Mouse (Mus musculus) retina, postnatal 7 days (tissue): ENCODE data around the gene Cdh22.

Source experiments
- DNase-seq: peaks from one replicate; pipeline ENCODE4 v3.0.0-alpha.2; 2012; ENCODE audit warnings: low read depth, low spot score

The Cdh22 gene

GRCm38 (mm10) chr2:165157900-165158299 is 76.8 kb downstream of the Cdh22 start:
- no peak for DNase-seq

GRCm38 (mm10) chr2:165153006-165153405 is 81.6 kb downstream of the Cdh22 start:
- DNase-seq = no peak

GRCm38 (mm10) chr2:165149741-165150140 is 84.9 kb downstream of the Cdh22 start:
- DNase-seq = no peak

- DNase-seq = no peak
Measured at GRCm38 (mm10) chr2:165145821-165146220, 88.8 kb downstream of the Cdh22 start.

- DNase-seq = no peak
Measured at GRCm38 (mm10) chr2:165143487-165143886, 91.2 kb downstream of the Cdh22 start.

GRCm38 (mm10) chr2:165136049-165136448 is 98.6 kb downstream of the Cdh22 start:
- DNase-seq = no peak

- no peak for DNase-seq
Measured at GRCm38 (mm10) chr2:165133566-165133965, 101.1 kb downstream of the Cdh22 start.

GRCm38 (mm10) chr2:165131428-165131827 is 103.2 kb downstream of the Cdh22 start:
- no peak for DNase-seq

- DNase-seq = no peak
Measured at GRCm38 (mm10) chr2:165129189-165129588, 105.5 kb downstream of the Cdh22 start.

GRCm38 (mm10) chr2:165126896-165127562 is 107.6 kb downstream of the Cdh22 start:
- DNase-seq = no peak

- DNase-seq = no peak
Measured at GRCm38 (mm10) chr2:165121206-165121840, 113.3 kb downstream of the Cdh22 start.

- no peak for DNase-seq
Measured at GRCm38 (mm10) chr2:165120765-165121164, 113.9 kb downstream of the Cdh22 start.

- no peak for DNase-seq
Measured at GRCm38 (mm10) chr2:165113733-165114132, 120.9 kb downstream of the Cdh22 start.

- DNase-seq = peak; percentile 82
Measured at GRCm38 (mm10) chr2:165112149-165112548, 122.5 kb downstream of the Cdh22 start.

GRCm38 (mm10) chr2:165106585-165106984 is 128.1 kb downstream of the Cdh22 start:
- DNase-seq = no peak

GRCm38 (mm10) chr2:165105513-165106079 is 129.1 kb downstream of the Cdh22 start:
- DNase-seq = no peak

GRCm38 (mm10) chr2:165102920-165103319 is 131.7 kb downstream of the Cdh22 start:
- no peak for DNase-seq

GRCm38 (mm10) chr2:165100749-165101148 is 133.9 kb downstream of the Cdh22 start:
- no peak for DNase-seq

GRCm38 (mm10) chr2:165098861-165099260 is 135.8 kb downstream of the Cdh22 start:
- DNase-seq = no peak

GRCm38 (mm10) chr2:165096367-165096766 is 138.3 kb downstream of the Cdh22 start:
- no peak for DNase-seq

GRCm38 (mm10) chr2:165092393-165092792 is 142.3 kb downstream of the Cdh22 start:
- DNase-seq = no peak

- no peak for DNase-seq
Measured at GRCm38 (mm10) chr2:165091433-165091965, 143.2 kb downstream of the Cdh22 start.

- no peak for DNase-seq
Measured at GRCm38 (mm10) chr2:165090650-165091049, 144.0 kb downstream of the Cdh22 start, which contains the start of gene 1700025C18Rik. Gene 1700025C18Rik, minus strand, starts transcription at chr2:165090750.
